Mouse (Mus musculus) intestine, embryonic 16.5 days (tissue): Measurements from ENCODE around the gene Myb. TPM values are rescaled to one million over a fixed set of nuclear protein-coding genes. Genes with fewer than 3 reads are reported as not detected.

ENCODE experiments used
- ATAC-seq: fragments of 200-750 bp; cut with Nextera tagmentation; 2 replicates; pipeline ENCODE4 v1.8.0; 2017; ENCODE audit warnings: moderate TSS enrichment, moderate library complexity
- H3K27ac ChIP-seq: fragments of 300-500 bp; sonication (generic); 2 replicates; pipeline ENCODE4 v1.5.1; 2014; ENCODE audit warnings: mild to moderate bottlenecking, low read length
- H3K27me3 ChIP-seq: fragments of 300-500 bp; sonication (generic); replicated peaks from 2 replicates; pipeline ENCODE4 v1.6.1; 2014; ENCODE audit warnings: low read length, control low read depth, mixed read lengths; ENCODE audit not compliant: control insufficient read depth, insufficient read depth
- H3K36me3 ChIP-seq: fragments of 300-500 bp; sonication (generic); 2 replicates; pipeline ENCODE4 v1.6.1; 2014; ENCODE audit warnings: low read length, control low read depth; ENCODE audit not compliant: control insufficient read depth, insufficient read depth
- H3K4me1 ChIP-seq: fragments of 300-500 bp; sonication (generic); 2 replicates; pipeline ENCODE4 v1.6.1; 2014; ENCODE audit warnings: low read length, control low read depth, mixed read lengths; ENCODE audit not compliant: control insufficient read depth, insufficient read depth
- H3K4me2 ChIP-seq: fragments of 300-500 bp; sonication (generic); 2 replicates; pipeline ENCODE4 v1.6.1; 2014; ENCODE audit warnings: low read depth, low read length, control low read depth
- H3K4me3 ChIP-seq: fragments of 300-500 bp; sonication (generic); 2 replicates; pipeline ENCODE4 v1.5.1; 2014; ENCODE audit warnings: mild to moderate bottlenecking, low read length
- H3K9ac ChIP-seq: fragments of 300-500 bp; sonication (generic); 2 replicates; pipeline ENCODE4 v1.6.1; 2014; ENCODE audit warnings: low read depth, low read length
- H3K9me3 ChIP-seq: fragments of 300-500 bp; sonication (generic); 2 replicates; pipeline ENCODE4 v1.6.1; 2016; ENCODE audit warnings: low read length, control low read depth; ENCODE audit not compliant: control insufficient read depth
- WGBS: fragments of 180-500 bp; shearing (Covaris S2); extraction: QIAGEN DNeasy Blood & Tissue Kit; methylation state at CpG from one replicate; pipeline ENCODE4 v1.1.7; 2014; 5-methylcytosine and 5-hydroxymethylcytosine counted together
- polyA plus RNA-seq: library from polyadenylated mRNA; unstranded; fragments of >200 nt; fragmentation: Nextera tagmentation; extraction: Ambion mirVana; gene quantifications from 2 replicates; pipeline ENCODE4 v1.2.1, GENCODE M21; 2015

Gene Myb
- polyA plus RNA-seq, result 4.4 and 5.2 TPM in 2 replicates

- Histone ChIP-seq H3K9me3 (no peaks in the 10 kb centered on the region), H3K27ac (peak within 1 kb of the TSS; percentile 41; the same call in 1 of the 2 replicates), H3K27me3 (peaks cover 12% of the 10 kb centered on the region; the same call in 1 of the 2 replicates), H3K4me1 (peaks cover 10% of the 10 kb centered on the region), H3K4me2 (peak within 1 kb of the TSS; percentile 99), H3K9ac (peak within 1 kb of the TSS; percentile 81), H3K4me3 (peak within 1 kb of the TSS; percentile 78), H3K36me3 (no peaks in the 10 kb centered on the region)
- WGBS, result under 1% methylated on average over 78 of the region's 86 CpGs
- peak; percentile 82 for ATAC-seq
Measured at GRCm38 (mm10) chr10:21160537-21161358, at the start of gene Myb. Myb (minus strand) TSS chr10:21160984.

- Histone ChIP-seq H3K9me3 (no peaks in the 10 kb centered on the region), H3K27ac (no peak overlapping the region), H3K4me3 (no peak overlapping the region), H3K27me3 (no peaks in the 10 kb centered on the region), H3K9ac (no peak overlapping the region), H3K36me3 (no peaks in the 10 kb centered on the region), H3K4me1 (no peaks in the 10 kb centered on the region), H3K4me2 (no peak overlapping the region)
- no peak for ATAC-seq
- WGBS, result 50% methylated on average over 1 of the region's 1 CpGs
Measured at GRCm38 (mm10) chr10:21207378-21207777, 46.6 kb upstream of the Myb start.

GRCm38 (mm10) chr10:21206232-21206631 lies 45.4 kb upstream of the Myb start:
- Histone ChIP-seq H3K4me1 (no peaks in the 10 kb centered on the region), H3K27me3 (no peaks in the 10 kb centered on the region), H3K9me3 (no peaks in the 10 kb centered on the region), H3K4me2 (no peak overlapping the region), H3K4me3 (no peak overlapping the region), H3K36me3 (no peaks in the 10 kb centered on the region), H3K27ac (no peak overlapping the region), H3K9ac (no peak overlapping the region)
- 76% methylated on average over 2 of the region's 2 CpGs for WGBS
- no peak for ATAC-seq

DNA sequence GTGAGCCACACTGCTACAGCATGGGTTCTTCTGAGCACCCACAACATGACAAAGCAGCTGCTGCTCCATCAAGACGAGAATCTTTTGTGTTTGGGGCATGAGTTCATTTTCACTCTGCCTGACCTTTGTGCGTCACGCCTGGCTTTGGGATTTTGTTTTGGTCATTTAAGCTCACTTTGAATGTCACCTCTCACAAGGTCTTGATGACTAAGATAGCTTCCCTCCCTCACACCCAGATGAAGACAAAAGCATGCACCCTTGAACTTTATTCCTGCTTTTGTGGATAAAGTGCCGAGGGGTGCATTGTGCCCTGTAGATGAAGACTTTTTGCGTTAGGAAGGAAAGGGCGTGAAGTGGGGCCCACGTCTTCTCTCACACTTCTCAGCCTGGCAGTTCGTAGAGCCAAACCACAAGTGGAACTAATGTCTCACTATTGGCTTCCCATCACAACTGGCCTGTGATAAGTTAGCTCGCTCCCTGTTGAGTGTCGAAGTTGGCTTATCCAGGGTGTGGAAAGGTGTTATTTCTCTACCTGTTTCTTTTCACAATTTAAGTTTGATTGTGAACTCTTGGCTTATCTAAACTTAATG lies 43.8 kb upstream of the Myb start:
- no peaks in the 10 kb centered on the region for H3K36me3 ChIP-seq
- H3K27ac ChIP-seq, result no peak overlapping the region
- no peaks in the 10 kb centered on the region; the same call in 1 of the 2 replicates for H3K9me3 ChIP-seq
- 82% methylated on average over 10 of the region's 10 CpGs for WGBS
- no peaks in the 10 kb centered on the region for H3K4me1 ChIP-seq
- no peak overlapping the region for H3K4me2 ChIP-seq
- no peaks in the 10 kb centered on the region for H3K27me3 ChIP-seq
- ATAC-seq, result no peak
- H3K9ac ChIP-seq, result no peak overlapping the region
- no peak overlapping the region for H3K4me3 ChIP-seq

DNA sequence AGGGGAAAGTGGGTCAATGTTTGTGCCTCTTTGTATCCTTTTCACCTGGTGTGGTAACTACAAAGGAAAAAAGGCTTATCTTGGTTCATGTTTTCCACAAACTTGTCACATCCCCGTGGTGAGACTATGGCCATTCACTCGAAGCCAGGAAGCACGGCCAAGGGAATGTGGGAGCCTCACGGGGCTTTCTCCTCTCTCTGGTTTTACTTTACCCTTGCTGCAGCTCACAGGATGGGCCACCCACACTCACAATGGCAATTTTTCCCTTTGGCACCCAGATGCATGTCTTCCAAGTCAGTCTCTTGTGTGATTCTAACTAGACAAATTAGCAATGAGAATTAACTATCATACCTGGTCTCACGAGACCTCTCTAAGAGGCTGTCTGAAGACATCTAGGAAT lies 43.1 kb upstream of the Myb start:
- no peak overlapping the region for H3K9ac ChIP-seq
- H3K9me3 ChIP-seq, result no peaks in the 10 kb centered on the region; the same call in 1 of the 2 replicates
- no peaks in the 10 kb centered on the region for H3K27me3 ChIP-seq
- H3K36me3 ChIP-seq, result no peaks in the 10 kb centered on the region
- H3K27ac ChIP-seq, result no peak overlapping the region
- WGBS, result 87% methylated on average over 5 of the region's 5 CpGs
- H3K4me3 ChIP-seq, result no peak overlapping the region
- no peak for ATAC-seq
- no peaks in the 10 kb centered on the region for H3K4me1 ChIP-seq
- H3K4me2 ChIP-seq, result no peak overlapping the region

DNA sequence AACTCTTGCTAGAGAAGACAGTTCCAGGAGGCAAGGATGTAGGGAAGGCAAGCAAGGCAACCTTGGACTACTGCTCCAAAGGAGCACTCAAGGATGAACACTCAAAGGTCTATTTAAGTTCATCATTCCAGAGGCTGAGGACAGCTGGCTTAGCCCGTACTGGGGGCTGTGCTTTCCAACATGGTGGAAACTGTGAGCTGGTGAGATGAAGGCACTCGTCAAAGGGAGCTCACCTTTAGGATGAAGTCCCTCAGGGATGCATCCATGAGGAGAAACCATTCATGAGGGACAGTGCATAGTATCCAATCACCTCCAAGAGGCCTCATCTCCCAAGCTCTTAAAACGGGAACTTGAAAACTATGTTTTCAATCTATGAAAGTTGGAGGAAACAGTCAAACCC lies 42.7 kb upstream of the Myb start:
- Histone ChIP-seq H3K27me3 (no peaks in the 10 kb centered on the region), H3K4me2 (no peak overlapping the region), H3K4me1 (no peaks in the 10 kb centered on the region), H3K9ac (no peak overlapping the region), H3K36me3 (no peaks in the 10 kb centered on the region), H3K9me3 (no peaks in the 10 kb centered on the region; the same call in 1 of the 2 replicates), H3K4me3 (no peak overlapping the region), H3K27ac (no peak overlapping the region)
- 89% methylated on average over 3 of the region's 3 CpGs for WGBS
- no peak for ATAC-seq

GRCm38 (mm10) chr10:21200761-21201160 lies 40.0 kb upstream of the Myb start:
- Histone ChIP-seq H3K27ac (no peak overlapping the region), H3K9me3 (no peaks in the 10 kb centered on the region; the same call in 1 of the 2 replicates), H3K4me1 (peaks cover 4% of the 10 kb centered on the region; the same call in 1 of the 2 replicates), H3K4me3 (no peak overlapping the region), H3K4me2 (no peak overlapping the region), H3K36me3 (no peaks in the 10 kb centered on the region), H3K27me3 (no peaks in the 10 kb centered on the region), H3K9ac (no peak overlapping the region)
- WGBS, result 79% methylated on average over 7 of the region's 7 CpGs
- ATAC-seq, result no peak

DNA sequence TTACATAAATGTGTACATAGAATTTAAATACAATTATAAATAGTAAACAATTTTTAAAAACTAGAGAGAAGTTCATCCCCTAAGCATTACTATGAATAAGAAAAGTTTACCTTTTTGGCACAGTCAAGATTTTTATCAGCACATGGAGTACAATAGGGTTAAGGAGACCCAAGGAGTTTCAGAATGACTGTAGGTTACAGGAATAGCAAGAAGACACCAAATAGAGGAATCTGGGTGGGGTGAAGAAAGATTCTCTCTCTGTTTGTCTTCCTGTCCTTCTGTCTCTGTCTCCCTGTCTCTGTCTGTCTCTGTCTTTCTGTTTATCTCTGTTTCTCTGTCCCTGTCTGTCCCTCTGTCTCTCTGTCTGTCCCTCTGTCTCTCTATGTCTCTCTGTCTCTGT lies 39.5 kb upstream of the Myb start:
- Histone ChIP-seq H3K9me3 (no peaks in the 10 kb centered on the region; the same call in 1 of the 2 replicates), H3K4me3 (no peak overlapping the region), H3K4me1 (peaks cover 4% of the 10 kb centered on the region; the same call in 1 of the 2 replicates), H3K27ac (no peak overlapping the region), H3K27me3 (no peaks in the 10 kb centered on the region), H3K36me3 (no peaks in the 10 kb centered on the region), H3K4me2 (no peak overlapping the region), H3K9ac (no peak overlapping the region)
- ATAC-seq, result no peak

- Histone ChIP-seq H3K9ac (no peak overlapping the region), H3K4me2 (no peak overlapping the region), H3K4me1 (peaks cover 4% of the 10 kb centered on the region; the same call in 1 of the 2 replicates), H3K9me3 (no peaks in the 10 kb centered on the region; the same call in 1 of the 2 replicates), H3K27me3 (no peaks in the 10 kb centered on the region), H3K4me3 (no peak overlapping the region), H3K36me3 (no peaks in the 10 kb centered on the region), H3K27ac (no peak overlapping the region)
- 69% methylated on average over 8 of the region's 8 CpGs for WGBS
- peak; percentile 90 for ATAC-seq
Measured at GRCm38 (mm10) chr10:21196646-21197116, 35.9 kb upstream of the Myb start.
